Mouse (Mus musculus) brain, embryonic 14.5 days (tissue): ENCODE data around the gene Sinhcaf.

ENCODE experiments used
- CTCF ChIP-seq: fragments of 200-500 bp; IDR thresholded peaks from 2 replicates; pipeline ENCODE4 v1.5.1; 2012; ENCODE audit warnings: inconsistent platforms, mild to moderate bottlenecking, moderate library complexity, borderline replicate concordance; ENCODE audit not compliant: insufficient read depth, insufficient read length; ENCODE audit errors: extremely low read depth
- POLR2A ChIP-seq: fragments of 200-500 bp; IDR thresholded peaks from 2 replicates; pipeline ENCODE4 v1.6.1; 2012; ENCODE audit warnings: mild to moderate bottlenecking, inconsistent platforms, borderline replicate concordance; ENCODE audit not compliant: poor library complexity, insufficient read depth, insufficient read length, severe bottlenecking; ENCODE audit errors: extremely low read depth

- TF ChIP-seq POLR2A (no peak), CTCF (no peak)
Observed at GRCm38 (mm10) chr6:148958712-148959111, 12.4 kb upstream of the Sinhcaf start.
